In genomic region chr2:126316942-126317341, GRCm38 (mm10) we compare ENCODE assay signal across 19 mouse cellular contexts.
DNase-seq lines count a peak whose midpoint lies in the region; ATAC-seq lines count a peak whose summit lies in the region.
"Had no signal": no experiment of that assay in that cellular context is flagged by ENCODE, and none has a peak within 500 bp of the region (broad histone marks: within the 10 kb centered on the region; RNA-seq: fewer than 3 reads in every experiment).

No protein-coding gene starts in this region.

- H3K36me3 ChIP-seq in kidney, embryonic 14.5 days (ENCODE audit: control insufficient read depth, insufficient read depth, low read length) = no peaks in the 10 kb centered on the region
- H3K36me3 ChIP-seq: embryonic facial prominence, embryonic 15.5 days; forebrain, embryonic 15.5 days; hindbrain, embryonic 13.5 days had no signal

- DNase-seq in heart, adult 8-10 months (ENCODE audit: low spot score) = peak; percentile 56
- DNase-seq in heart, postnatal 4 days = no peak
- peak; percentile 8 for DNase-seq in kidney, postnatal 14 days
- DNase-seq in 3T3-L1 (ENCODE audit: low read depth, low spot score) (peak; percentile 32), adipocyte (ENCODE audit: low spot score) (peak; percentile 52)
- DNase-seq in ovary, postnatal 14 days (ENCODE audit: low spot score) = no peak
- DNase-seq: cerebellum, adult 11 months; cerebellum, adult 8-10 months; cerebellum, postnatal 14 days; embryo, embryonic 11 days; gastrocnemius, postnatal 36 days; heart, adult 2 months; heart, postnatal 10 days had no signal

- no peaks in the 10 kb centered on the region for H3K27me3 ChIP-seq in kidney, embryonic 14.5 days (ENCODE audit: control insufficient read depth, insufficient read depth, low read length)
- H3K27me3 ChIP-seq: CH12.LX; embryonic facial prominence, embryonic 15.5 days; forebrain, embryonic 15.5 days; hindbrain, embryonic 13.5 days had no signal

- no peak overlapping the region for H3K27ac ChIP-seq in kidney, embryonic 14.5 days (ENCODE audit: low read depth, low read length)
- H3K27ac ChIP-seq: embryonic facial prominence, embryonic 15.5 days; forebrain, embryonic 15.5 days; heart, adult 2 months; hindbrain, embryonic 13.5 days; hindbrain, postnatal 0 days had no signal

- no peak overlapping the region for H3K9ac ChIP-seq in kidney, embryonic 14.5 days (ENCODE audit: low read depth, low read length)
- H3K9ac ChIP-seq: embryonic facial prominence, embryonic 15.5 days; forebrain, embryonic 15.5 days; hindbrain, embryonic 13.5 days had no signal

- no peak overlapping the region for H3K4me2 ChIP-seq in kidney, embryonic 14.5 days (replicated peaks; ENCODE audit: low read depth, low read length)
- H3K4me2 ChIP-seq: embryonic facial prominence, embryonic 15.5 days; forebrain, embryonic 15.5 days; hindbrain, embryonic 13.5 days had no signal

- H3K4me3 ChIP-seq in kidney, embryonic 14.5 days (ENCODE audit: low read length) = no peak overlapping the region
- H3K4me3 ChIP-seq: embryonic facial prominence, embryonic 15.5 days; forebrain, embryonic 15.5 days; heart, adult 2 months; hindbrain, embryonic 13.5 days had no signal

- no peaks in the 10 kb centered on the region for H3K9me3 ChIP-seq in kidney, embryonic 14.5 days (ENCODE audit: control insufficient read depth, low read length)
- H3K9me3 ChIP-seq: embryonic facial prominence, embryonic 15.5 days; forebrain, embryonic 15.5 days; hindbrain, embryonic 13.5 days had no signal

- no peaks in the 10 kb centered on the region for H3K4me1 ChIP-seq in kidney, embryonic 14.5 days (ENCODE audit: control insufficient read depth, insufficient read depth, low read length)
- H3K4me1 ChIP-seq: forebrain, embryonic 15.5 days; hindbrain, embryonic 13.5 days had no signal

- 73% methylated on average over 3 of the region's 3 CpGs for WGBS in kidney, embryonic 14.5 days

- no peak for ATAC-seq in kidney, embryonic 14.5 days (ENCODE audit: low FRiP score, low TSS enrichment)
- ATAC-seq: forebrain, embryonic 15.5 days; hindbrain, postnatal 0 days had no signal

Comparison
In these comparisons a context has a peak if more than half of its experiments do, and no peak if none do; other contexts are left out.
1. DNase-seq: peak in heart, adult 8-10 months (single experiment), kidney, postnatal 14 days (single experiment), 3T3-L1 (single experiment) and adipocyte (single experiment); none in heart, postnatal 4 days (single experiment) and ovary, postnatal 14 days (single experiment).